Mouse (Mus musculus) frontal cortex, adult (tissue): ENCODE results near the gene Gipc3.

Experiments used
- ATAC-seq: cut with Nextera tagmentation; 2 replicates; pipeline ENCODE4 v1.9.2; 2017; ENCODE audit warnings: mild to moderate bottlenecking, moderate library complexity, mixed read lengths; ENCODE audit not compliant: low TSS enrichment

Gipc3 gene

DNA sequence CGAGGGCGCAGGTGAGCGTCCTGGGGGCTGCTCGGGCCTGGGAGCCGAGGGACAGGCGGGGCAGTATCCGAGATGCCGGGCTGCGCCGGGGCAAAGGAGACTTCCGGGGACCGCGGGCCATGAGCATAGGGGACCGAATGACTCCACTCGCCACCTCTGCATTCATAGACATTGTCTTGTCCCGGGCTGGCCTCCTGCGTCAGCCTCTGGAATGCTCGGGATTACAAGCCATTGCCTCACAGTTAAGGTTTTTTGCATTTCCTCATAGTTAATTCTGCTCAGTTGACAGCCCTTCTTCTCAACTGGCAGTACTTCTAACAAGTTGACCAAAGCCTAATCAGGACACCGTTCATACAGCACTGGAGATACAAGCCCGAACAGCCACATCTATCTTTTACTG lies 21.6 kb downstream of the Gipc3 start:
- ATAC-seq, result no peak

DNA sequence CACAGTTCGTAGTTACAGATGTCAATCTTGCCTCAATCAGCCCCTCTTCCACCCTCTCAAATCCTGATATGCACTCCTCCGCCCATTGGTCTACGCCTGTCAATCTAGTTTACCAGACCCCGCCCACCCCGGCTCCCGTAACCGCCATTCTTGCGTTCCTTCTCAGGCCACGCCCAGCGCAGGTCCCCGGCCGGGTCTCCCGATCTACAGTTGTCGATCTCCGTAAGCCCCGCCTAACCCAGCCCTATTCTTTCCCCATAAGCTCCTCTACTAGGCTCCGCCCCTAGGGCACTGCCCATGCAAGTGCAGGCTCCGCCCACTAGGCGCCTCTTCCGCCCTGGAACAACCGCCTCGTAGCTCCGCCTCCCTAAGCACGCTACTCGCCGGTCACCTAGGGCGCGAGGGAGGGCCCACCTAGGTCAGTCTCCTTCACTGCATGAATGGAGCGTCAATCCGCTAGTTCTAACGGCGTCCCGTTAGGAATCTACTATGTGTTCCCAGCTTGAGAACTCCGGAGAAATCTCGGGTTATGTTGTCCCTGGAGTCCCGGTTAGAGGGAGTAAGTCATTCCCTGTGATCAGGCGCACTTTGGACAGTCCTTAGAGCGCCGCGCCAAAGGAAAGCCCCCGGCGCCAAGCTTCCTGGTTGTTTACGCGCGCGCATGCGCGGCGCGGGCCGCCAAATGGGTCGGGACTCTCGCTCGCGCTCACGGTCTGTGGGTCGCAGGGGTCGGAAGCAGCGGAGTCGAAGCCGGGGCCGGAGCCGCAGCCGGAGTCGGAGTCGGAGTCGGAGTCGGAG lies 22.3 kb downstream of the Gipc3 start, which contains the start of gene Cactin:
Gene Cactin, plus strand, starts transcription at position 554 of the 798 bp plus-strand sequence.
- peak; percentile 78 for ATAC-seq

GRCm38 (mm10) chr10:81319741-81320549 lies 23.1 kb downstream of the Gipc3 start:
- peak; percentile 24; the same call in 1 of the 2 replicates for ATAC-seq

DNA sequence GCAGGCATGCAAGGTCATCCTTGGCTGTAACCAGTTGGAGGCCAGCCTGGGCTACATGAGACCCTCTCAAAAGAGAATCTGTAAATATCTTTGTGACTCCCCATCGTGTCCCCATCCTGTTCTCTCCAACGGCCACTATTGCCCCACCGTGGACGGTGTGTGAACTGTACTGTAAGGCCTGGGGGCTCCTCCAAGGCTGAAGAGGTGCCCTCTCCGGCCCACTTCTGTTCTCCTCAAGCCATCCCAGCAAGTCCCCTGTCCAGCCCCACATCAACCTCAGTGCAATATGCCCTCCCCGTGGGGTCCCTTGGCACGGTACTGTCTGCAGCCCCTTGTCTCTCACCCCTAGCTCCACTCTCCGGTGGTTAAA lies 23.8 kb downstream of the Gipc3 start:
- ATAC-seq, result no peak

- ATAC-seq, result no peak
Observed at GRCm38 (mm10) chr10:81318589-81319329, 24.3 kb downstream of the Gipc3 start.

- no peak for ATAC-seq
Observed at GRCm38 (mm10) chr10:81317273-81317672, 25.8 kb downstream of the Gipc3 start.

- no peak for ATAC-seq
Observed at GRCm38 (mm10) chr10:81316338-81317060, 26.6 kb downstream of the Gipc3 start.

DNA sequence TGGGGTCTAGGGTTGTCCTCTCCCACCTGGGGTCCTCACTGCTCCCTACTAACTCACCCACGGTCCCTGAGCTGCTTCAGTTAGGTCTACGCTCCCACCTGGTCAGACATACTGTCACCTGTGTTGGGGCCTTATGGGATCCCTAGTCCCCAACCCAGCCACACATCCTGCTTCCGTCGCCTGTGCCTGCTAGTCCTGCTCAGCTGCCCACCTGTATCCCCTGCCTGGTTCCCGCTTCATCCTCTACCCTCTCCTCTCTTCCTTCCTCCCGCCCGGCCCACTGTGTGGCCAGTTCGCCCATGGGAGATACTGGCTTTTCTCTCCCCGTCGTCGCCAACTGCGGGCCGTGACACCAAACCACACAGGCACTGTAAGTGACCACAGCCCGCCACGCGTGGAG lies 27.5 kb downstream of the Gipc3 start:
- no peak for ATAC-seq

GRCm38 (mm10) chr10:81314201-81314600 lies 28.9 kb downstream of the Gipc3 start:
- no peak for ATAC-seq

- ATAC-seq, result no peak
Observed at GRCm38 (mm10) chr10:81313581-81313980, 29.5 kb downstream of the Gipc3 start.

DNA sequence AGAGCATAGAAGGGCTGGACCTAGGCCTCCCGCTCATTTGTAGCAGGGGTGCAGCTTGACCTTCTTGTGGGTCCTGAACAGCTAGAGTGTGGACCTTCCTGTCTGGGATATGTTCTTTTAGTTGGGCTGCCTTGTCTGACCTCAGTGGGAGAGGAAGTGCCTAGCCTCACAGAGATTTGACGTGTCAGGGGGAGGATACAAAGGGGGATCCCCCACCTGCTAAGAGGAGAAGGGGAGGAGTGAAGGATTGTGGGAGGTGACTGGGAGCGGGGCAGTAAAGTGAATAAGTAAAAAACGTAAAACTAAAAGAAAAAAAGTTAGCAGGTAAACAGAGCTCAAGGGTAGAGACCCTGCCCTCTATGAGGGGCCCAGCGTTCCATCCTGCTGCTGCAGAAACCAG lies 33.5 kb downstream of the Gipc3 start:
- no peak for ATAC-seq

DNA sequence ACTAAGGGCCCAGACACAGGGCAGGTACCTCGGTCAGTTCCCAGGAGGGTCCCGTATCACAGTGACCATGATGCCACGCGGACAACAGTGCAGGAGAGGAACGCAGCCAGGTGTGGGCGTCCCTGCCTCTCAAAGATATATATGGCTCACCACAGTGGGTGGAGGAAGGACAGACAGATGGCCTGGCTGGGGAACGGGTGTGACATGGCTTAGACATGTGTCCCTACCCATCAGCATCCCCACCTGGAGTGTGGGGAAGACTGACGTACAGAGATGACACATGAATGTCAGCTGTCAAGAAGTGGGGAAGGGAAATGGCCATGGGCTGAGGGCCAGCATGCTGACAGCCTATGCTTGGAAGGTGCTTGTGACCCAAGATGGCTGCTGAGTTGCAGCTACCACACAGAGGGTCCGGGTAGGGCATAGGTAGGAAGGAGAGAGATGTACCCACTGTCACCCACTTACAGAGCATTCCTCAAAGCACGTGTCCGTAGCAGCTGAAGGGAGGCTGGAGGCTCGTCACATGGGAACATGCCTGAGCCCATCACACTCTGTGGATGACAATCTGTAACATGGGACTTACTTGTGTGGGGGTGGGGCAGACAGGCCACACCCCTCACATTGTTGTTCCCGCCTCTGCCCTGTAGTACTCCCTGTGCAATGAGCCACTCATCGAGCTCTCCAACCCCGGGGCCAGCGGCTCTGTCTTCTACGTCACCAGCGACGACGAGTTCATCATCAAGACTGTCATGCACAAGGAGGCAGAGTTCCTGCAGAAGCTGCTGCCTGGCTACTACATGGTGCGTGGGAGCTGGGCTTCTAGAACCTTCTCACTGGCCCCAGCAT lies 36.0 kb downstream of the Gipc3 start:
- ATAC-seq, result peak; percentile 39

- ATAC-seq, result no peak
Observed at GRCm38 (mm10) chr10:81306173-81306668, 36.8 kb downstream of the Gipc3 start.

GRCm38 (mm10) chr10:81305663-81306062 lies 37.4 kb downstream of the Gipc3 start:
- ATAC-seq, result no peak

DNA sequence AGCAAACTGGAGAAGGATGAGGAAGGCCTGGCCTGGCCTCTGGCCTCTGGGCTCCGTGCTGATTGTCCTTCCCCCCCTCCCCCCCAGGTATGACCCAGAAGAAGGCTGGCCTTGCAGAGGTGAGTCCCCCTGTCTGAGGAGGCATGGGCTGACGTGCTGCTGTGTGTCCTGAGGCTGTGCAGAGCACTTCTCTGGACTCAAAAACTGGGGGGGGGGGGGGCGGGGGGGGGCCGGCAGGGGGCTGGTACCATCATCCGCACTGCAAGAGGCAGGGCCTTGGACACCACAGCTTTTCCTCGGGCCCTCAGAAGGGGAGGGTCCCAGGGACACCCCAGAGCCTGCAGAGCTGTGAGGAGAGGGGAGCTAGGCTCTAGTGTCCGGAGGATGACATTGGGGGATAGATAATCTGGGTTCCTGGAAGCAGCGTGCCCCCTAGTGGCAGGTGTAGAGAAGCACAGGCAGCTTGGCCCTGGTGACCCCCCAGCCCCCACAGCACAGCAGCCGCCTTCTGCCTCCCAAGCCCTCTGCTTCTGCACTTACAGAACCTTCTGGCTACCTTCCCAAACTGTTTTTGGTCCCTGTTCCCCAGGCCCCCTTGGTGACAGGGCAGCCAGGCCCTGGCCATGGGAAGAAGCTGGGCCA lies 38.3 kb downstream of the Gipc3 start:
- no peak for ATAC-seq

DNA sequence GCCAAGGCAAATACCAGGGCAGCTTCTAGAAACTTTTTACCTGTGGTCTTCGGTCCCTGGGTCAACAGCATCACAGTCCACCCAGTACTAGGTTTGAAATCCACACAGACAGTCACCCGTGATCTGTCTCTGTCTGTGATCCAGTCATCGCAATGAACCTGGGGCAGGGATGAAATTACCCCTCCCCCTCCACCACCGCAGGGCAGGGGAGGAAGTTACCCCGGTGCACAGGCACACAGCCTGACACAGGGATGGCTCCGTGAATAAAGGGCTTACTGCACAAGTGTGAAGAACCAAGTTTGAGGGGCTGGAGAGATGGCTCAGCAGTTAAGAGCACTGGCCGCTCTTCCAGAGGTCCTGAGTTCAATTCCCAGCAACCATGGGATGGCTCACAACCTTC lies 39.3 kb downstream of the Gipc3 start:
- ATAC-seq, result no peak

GRCm38 (mm10) chr10:81303258-81303657 lies 39.8 kb downstream of the Gipc3 start:
- ATAC-seq, result no peak

DNA sequence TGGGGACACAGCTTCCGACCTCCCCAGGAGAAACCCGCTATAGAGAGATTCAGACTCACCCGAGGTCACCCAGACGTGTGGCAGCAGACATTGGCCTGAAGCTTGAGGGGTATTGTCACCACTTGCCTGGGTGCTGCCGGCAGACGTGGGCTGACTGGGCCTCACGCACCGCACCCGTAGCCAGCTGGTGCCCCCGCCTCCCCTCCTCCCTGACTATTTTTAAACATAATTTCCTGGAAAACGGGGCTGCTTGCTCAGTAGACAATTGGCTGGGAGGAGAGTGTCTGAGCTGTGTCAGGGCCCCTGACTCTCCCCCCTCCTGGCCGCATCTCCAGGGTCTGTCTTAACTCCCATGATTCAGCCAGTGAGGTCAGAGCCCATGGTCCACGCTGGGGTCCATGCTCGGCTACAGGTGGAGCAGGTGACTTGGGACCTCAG lies 40.3 kb downstream of the Gipc3 start:
- ATAC-seq, result peak; percentile 18

DNA sequence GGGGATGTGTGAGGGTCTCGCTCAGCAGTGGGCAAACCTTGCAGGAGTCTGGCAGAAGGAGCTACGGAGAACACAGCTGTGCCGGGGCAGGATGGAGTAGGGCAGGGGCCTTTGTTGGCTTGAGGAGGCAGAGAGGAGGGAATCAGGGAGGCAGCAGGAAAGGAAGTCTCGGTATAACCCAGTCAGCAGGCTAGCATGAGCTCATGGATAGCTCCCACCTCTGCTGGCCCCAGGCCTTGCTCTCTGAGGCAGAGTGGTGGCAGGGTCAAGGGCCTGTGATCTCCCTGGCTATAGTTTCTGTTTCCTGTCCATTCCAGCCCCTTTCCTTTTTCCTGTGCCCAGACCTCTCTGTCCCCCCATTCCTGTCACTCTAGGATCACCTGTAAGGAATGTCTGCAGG lies 40.8 kb downstream of the Gipc3 start:
- no peak for ATAC-seq

- ATAC-seq, result no peak
Observed at GRCm38 (mm10) chr10:81301321-81301720, 41.7 kb downstream of the Gipc3 start.
